Mouse (Mus musculus): ENCODE data around the gene Acot6. TPM values are rescaled to one million over a fixed set of nuclear protein-coding genes. Genes with fewer than 3 reads are reported as not detected.
"Not testable (repeated sequence)": the region's sequence is repeated elsewhere in the genome, so short reads cannot be mapped to it uniquely, and the experiment has no call there.

Acot6 gene
- polyA plus RNA-seq (2014; fragmentation: Nextera tagmentation; extraction: Ambion mirVana), result 1.5 and 1.8 TPM in 2 replicates

- H3K27ac ChIP-seq (ENCODE audit: low read depth, low read length); H3K36me3 ChIP-seq (ENCODE audit: control insufficient read depth, insufficient read depth, low read length); H3K9me3 ChIP-seq (ENCODE audit: control insufficient read depth, low read length); H3K4me1 ChIP-seq (replicated peaks; ENCODE audit: control insufficient read depth, insufficient read depth, low read length); H3K27me3 ChIP-seq (ENCODE audit: control insufficient read depth, insufficient read depth, low read length): not testable (repeated sequence)
- DNase-seq (ENCODE audit: low spot score) (peak; percentile 72), ATAC-seq (replicated peaks; ENCODE audit: low FRiP score) (peak; percentile 46; the same call in 1 of the 2 replicates)
- Histone ChIP-seq H3K4me3 (ENCODE audit: low read depth, low read length) (peak within 1 kb of the TSS; percentile 44), H3K9ac (ENCODE audit: low read length) (peak within 1 kb of the TSS; percentile 65), H3K4me2 (ENCODE audit: low read depth, low read length, severe bottlenecking) (peak within 1 kb of the TSS; percentile 85)
- under 1% methylated on average over 74 of the region's 80 CpGs for WGBS
Measured at GRCm38 (mm10) chr12:84100604-84101492, at the start of gene Acot6. Acot6 (plus strand) TSS chr12:84100654.

- H3K4me3 ChIP-seq (ENCODE audit: low read depth, low read length); ATAC-seq (replicated peaks; ENCODE audit: low FRiP score); H3K36me3 ChIP-seq (ENCODE audit: control insufficient read depth, insufficient read depth, low read length); H3K9ac ChIP-seq (ENCODE audit: low read length); H3K4me1 ChIP-seq (replicated peaks; ENCODE audit: control insufficient read depth, insufficient read depth, low read length); H3K4me2 ChIP-seq (ENCODE audit: low read depth, low read length, severe bottlenecking); H3K9me3 ChIP-seq (ENCODE audit: control insufficient read depth, low read length); DNase-seq (ENCODE audit: low spot score); H3K27ac ChIP-seq (ENCODE audit: low read depth, low read length): not testable (repeated sequence)
- H3K27me3 ChIP-seq (ENCODE audit: control insufficient read depth, insufficient read depth, low read length), result peaks cover 15% of the 10 kb centered on the region
- WGBS, result 89% methylated on average over 5 of the region's 5 CpGs
Measured at GRCm38 (mm10) chr12:84050744-84051143, 49.7 kb upstream of the Acot6 start.

- H3K4me2 ChIP-seq (ENCODE audit: low read depth, low read length, severe bottlenecking), result no peak within 1 kb of the TSS
- peaks cover 15% of the 10 kb centered on the region for H3K27me3 ChIP-seq (ENCODE audit: control insufficient read depth, insufficient read depth, low read length)
- no peak within 1 kb of the TSS for H3K9ac ChIP-seq (ENCODE audit: low read length)
- H3K9me3 ChIP-seq (ENCODE audit: control insufficient read depth, low read length), result peaks cover 2% of the 10 kb centered on the region; the same call in 1 of the 2 replicates
- no peak within 1 kb of the TSS for H3K4me3 ChIP-seq (ENCODE audit: low read depth, low read length)
- DNase-seq (ENCODE audit: low spot score) (no peak), ATAC-seq (replicated peaks; ENCODE audit: low FRiP score) (no peak)
- H3K36me3 ChIP-seq (ENCODE audit: control insufficient read depth, insufficient read depth, low read length), result no peaks in the 10 kb centered on the region
- peaks cover 2% of the 10 kb centered on the region; the same call in 1 of the 2 replicates for H3K4me1 ChIP-seq (replicated peaks; ENCODE audit: control insufficient read depth, insufficient read depth, low read length)
- WGBS, result 93% methylated on average over 5 of the region's 5 CpGs
- H3K27ac ChIP-seq (ENCODE audit: low read depth, low read length), result no peak within 1 kb of the TSS
Measured at GRCm38 (mm10) chr12:84051937-84052474, 48.4 kb upstream of the Acot6 start, which contains the start of gene Acot3. Acot3 (plus strand) TSS chr12:84052144.

GRCm38 (mm10) chr12:84052609-84053008 lies 47.8 kb upstream of the Acot6 start:
- no peak overlapping the region for H3K4me3 ChIP-seq (ENCODE audit: low read depth, low read length)
- H3K36me3 ChIP-seq (ENCODE audit: control insufficient read depth, insufficient read depth, low read length), result no peaks in the 10 kb centered on the region
- no peak overlapping the region for H3K9ac ChIP-seq (ENCODE audit: low read length)
- H3K4me1 ChIP-seq (replicated peaks; ENCODE audit: control insufficient read depth, insufficient read depth, low read length), result peaks cover 2% of the 10 kb centered on the region; the same call in 1 of the 2 replicates
- DNase-seq (ENCODE audit: low spot score) (no peak), ATAC-seq (replicated peaks; ENCODE audit: low FRiP score) (no peak)
- H3K27me3 ChIP-seq (ENCODE audit: control insufficient read depth, insufficient read depth, low read length), result peaks cover 15% of the 10 kb centered on the region
- no peak overlapping the region for H3K4me2 ChIP-seq (ENCODE audit: low read depth, low read length, severe bottlenecking)
- WGBS, result 89% methylated on average over 7 of the region's 7 CpGs
- H3K9me3 ChIP-seq (ENCODE audit: control insufficient read depth, low read length), result peaks cover under 1% of the 10 kb centered on the region; the same call in 1 of the 2 replicates
- H3K27ac ChIP-seq (ENCODE audit: low read depth, low read length), result no peak overlapping the region

GRCm38 (mm10) chr12:84053173-84053572 lies 47.3 kb upstream of the Acot6 start:
- peak overlapping the region; percentile 60 for H3K4me2 ChIP-seq (ENCODE audit: low read depth, low read length, severe bottlenecking)
- H3K9me3 ChIP-seq (ENCODE audit: control insufficient read depth, low read length), result no peaks in the 10 kb centered on the region; the same call in 1 of the 2 replicates
- ATAC-seq (replicated peaks; ENCODE audit: low FRiP score) (no peak), DNase-seq (ENCODE audit: low spot score) (no peak)
- peak overlapping the region; percentile 34 for H3K4me3 ChIP-seq (ENCODE audit: low read depth, low read length)
- no peaks in the 10 kb centered on the region for H3K36me3 ChIP-seq (ENCODE audit: control insufficient read depth, insufficient read depth, low read length)
- peaks cover 2% of the 10 kb centered on the region; the same call in 1 of the 2 replicates for H3K4me1 ChIP-seq (replicated peaks; ENCODE audit: control insufficient read depth, insufficient read depth, low read length)
- WGBS, result 12% methylated on average over 16 of the region's 16 CpGs
- H3K27ac ChIP-seq (ENCODE audit: low read depth, low read length), result no peak overlapping the region
- peak overlapping the region; percentile 35 for H3K9ac ChIP-seq (ENCODE audit: low read length)
- peaks cover 15% of the 10 kb centered on the region for H3K27me3 ChIP-seq (ENCODE audit: control insufficient read depth, insufficient read depth, low read length)

- H3K9ac ChIP-seq (ENCODE audit: low read length), result peak overlapping the region; percentile 35
- ATAC-seq (replicated peaks; ENCODE audit: low FRiP score) (no peak), DNase-seq (ENCODE audit: low spot score) (peak; percentile 60)
- peaks cover 15% of the 10 kb centered on the region for H3K27me3 ChIP-seq (ENCODE audit: control insufficient read depth, insufficient read depth, low read length)
- H3K4me1 ChIP-seq (replicated peaks; ENCODE audit: control insufficient read depth, insufficient read depth, low read length), result peaks cover 2% of the 10 kb centered on the region; the same call in 1 of the 2 replicates
- H3K36me3 ChIP-seq (ENCODE audit: control insufficient read depth, insufficient read depth, low read length), result no peaks in the 10 kb centered on the region
- H3K9me3 ChIP-seq (ENCODE audit: control insufficient read depth, low read length), result no peaks in the 10 kb centered on the region
- peak overlapping the region; percentile 34 for H3K4me3 ChIP-seq (ENCODE audit: low read depth, low read length)
- WGBS, result 4% methylated on average over 36 of the region's 46 CpGs
- H3K27ac ChIP-seq (ENCODE audit: low read depth, low read length), result no peak overlapping the region
- peak overlapping the region; percentile 60 for H3K4me2 ChIP-seq (ENCODE audit: low read depth, low read length, severe bottlenecking)
Measured at GRCm38 (mm10) chr12:84053679-84054391, 46.6 kb upstream of the Acot6 start.

GRCm38 (mm10) chr12:84060946-84061345 lies 39.5 kb upstream of the Acot6 start:
- Histone ChIP-seq H3K9ac (ENCODE audit: low read length) (no peak overlapping the region), H3K27ac (ENCODE audit: low read depth, low read length) (no peak overlapping the region), H3K4me1 (replicated peaks; ENCODE audit: control insufficient read depth, insufficient read depth, low read length) (no peaks in the 10 kb centered on the region), H3K27me3 (ENCODE audit: control insufficient read depth, insufficient read depth, low read length) (no peaks in the 10 kb centered on the region), H3K4me3 (ENCODE audit: low read depth, low read length) (no peak overlapping the region), H3K4me2 (ENCODE audit: low read depth, low read length, severe bottlenecking) (no peak overlapping the region), H3K9me3 (ENCODE audit: control insufficient read depth, low read length) (no peaks in the 10 kb centered on the region), H3K36me3 (ENCODE audit: control insufficient read depth, insufficient read depth, low read length) (no peaks in the 10 kb centered on the region)
- 44% methylated on average over 2 of the region's 2 CpGs for WGBS
- ATAC-seq (replicated peaks; ENCODE audit: low FRiP score) (no peak), DNase-seq (ENCODE audit: low spot score) (no peak)

GRCm38 (mm10) chr12:84062336-84062735 lies 38.1 kb upstream of the Acot6 start:
- no peaks in the 10 kb centered on the region for H3K9me3 ChIP-seq (ENCODE audit: control insufficient read depth, low read length)
- WGBS, result 93% methylated on average over 20 of the region's 20 CpGs
- no peak overlapping the region for H3K4me2 ChIP-seq (ENCODE audit: low read depth, low read length, severe bottlenecking)
- H3K27ac ChIP-seq (ENCODE audit: low read depth, low read length), result no peak overlapping the region
- H3K4me3 ChIP-seq (ENCODE audit: low read depth, low read length), result no peak overlapping the region
- DNase-seq (ENCODE audit: low spot score) (no peak), ATAC-seq (replicated peaks; ENCODE audit: low FRiP score) (no peak)
- H3K4me1 ChIP-seq (replicated peaks; ENCODE audit: control insufficient read depth, insufficient read depth, low read length), result no peaks in the 10 kb centered on the region
- H3K27me3 ChIP-seq (ENCODE audit: control insufficient read depth, insufficient read depth, low read length), result no peaks in the 10 kb centered on the region
- H3K9ac ChIP-seq (ENCODE audit: low read length), result no peak overlapping the region
- no peaks in the 10 kb centered on the region for H3K36me3 ChIP-seq (ENCODE audit: control insufficient read depth, insufficient read depth, low read length)
